Mouse (Mus musculus) kidney, embryonic 16.5 days (tissue): ENCODE results near the gene Pum2. TPM values are rescaled to one million over a fixed set of nuclear protein-coding genes. Genes with fewer than 3 reads are reported as not detected.

Source experiments
- polyA plus RNA-seq: library from polyadenylated mRNA; unstranded; fragments of >200 nt; fragmentation: Nextera tagmentation; extraction: Ambion mirVana; gene quantifications from 2 replicates; pipeline ENCODE4 v1.2.1, GENCODE M21; 2015

Gene Pum2
- polyA plus RNA-seq, 1 experiment from 2014 or later: 48.0 TPM

Other genes starting within 250 kb of the Pum2 start
- 39.8 and 40.1 TPM in 2 replicates for gene Rhob, start 174.1 kb upstream of the Pum2 start, polyA plus RNA-seq
- gene Slc7a15, start 75.1 kb upstream of the Pum2 start, polyA plus RNA-seq: not detected in 2 replicates
- gene Sdc1, start 97.2 kb downstream of the Pum2 start, polyA plus RNA-seq: 65.4 and 66.9 TPM in 2 replicates
- 327 and 343 TPM in 2 replicates for gene Laptm4a, start 247.5 kb downstream of the Pum2 start, polyA plus RNA-seq